Mouse (Mus musculus) adrenal gland, postnatal 10 days (tissue): Measurements from ENCODE around the gene Apba2. TPM values are rescaled to one million over a fixed set of nuclear protein-coding genes. Genes with fewer than 3 reads are reported as not detected.

ENCODE experiments used
- DNase-seq: peaks from one replicate; pipeline ENCODE4 v3.0.0; 2021; ENCODE audit warnings: mixed read lengths
- total RNA-seq, 2 experiments: library from RNA; stranded (reverse); gene quantifications; 2 replicates each; pipeline ENCODE4 v1.2.3; 2021

Apba2 gene
- total RNA-seq, 2 experiments from 2014 or later = 1.3 to 2.9 TPM

- DNase-seq = no peak
These were observed 29.8 kb downstream of the Apba2 start for GRCm38 (mm10) chr7:64531297-64531696.

- DNase-seq = no peak
These were observed 31.9 kb downstream of the Apba2 start for GRCm38 (mm10) chr7:64533374-64533773.

- DNase-seq = no peak
These were observed 33.8 kb downstream of the Apba2 start for GRCm38 (mm10) chr7:64535269-64535668.

DNA sequence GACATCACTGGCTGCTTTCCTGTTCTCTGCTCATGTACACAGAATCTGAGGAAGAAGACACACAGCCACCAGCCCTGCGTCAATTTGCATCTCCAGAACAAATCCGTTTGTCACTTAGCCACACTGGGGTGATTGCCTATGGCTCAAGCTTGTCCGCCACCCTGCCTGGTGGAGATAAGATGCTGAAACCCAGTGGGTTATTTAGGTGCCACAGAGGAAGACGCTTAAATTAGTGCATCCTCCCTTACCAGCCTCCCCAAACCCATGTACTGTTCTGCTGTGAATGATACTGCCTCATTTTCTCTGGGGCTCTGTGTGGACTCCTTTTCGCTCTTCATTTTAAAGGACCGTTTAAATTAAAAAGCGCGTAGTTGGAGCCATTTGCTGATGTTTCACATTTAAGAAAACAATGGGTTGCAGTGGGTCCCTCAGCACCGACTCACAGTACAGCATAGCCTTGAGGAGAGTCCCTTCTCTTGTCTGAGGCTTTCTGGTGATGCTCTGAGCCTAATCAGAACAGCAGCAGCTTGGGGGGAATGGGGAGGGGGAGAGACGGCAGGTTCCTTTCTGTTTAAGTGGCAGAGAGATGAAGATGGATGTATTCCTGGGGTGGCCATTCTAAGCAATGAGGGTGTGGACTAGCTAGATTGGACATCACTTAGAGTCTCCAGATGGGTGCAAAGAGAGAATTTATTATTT, 38.1 kb downstream of the Apba2 start:
- DNase-seq = no peak

DNA sequence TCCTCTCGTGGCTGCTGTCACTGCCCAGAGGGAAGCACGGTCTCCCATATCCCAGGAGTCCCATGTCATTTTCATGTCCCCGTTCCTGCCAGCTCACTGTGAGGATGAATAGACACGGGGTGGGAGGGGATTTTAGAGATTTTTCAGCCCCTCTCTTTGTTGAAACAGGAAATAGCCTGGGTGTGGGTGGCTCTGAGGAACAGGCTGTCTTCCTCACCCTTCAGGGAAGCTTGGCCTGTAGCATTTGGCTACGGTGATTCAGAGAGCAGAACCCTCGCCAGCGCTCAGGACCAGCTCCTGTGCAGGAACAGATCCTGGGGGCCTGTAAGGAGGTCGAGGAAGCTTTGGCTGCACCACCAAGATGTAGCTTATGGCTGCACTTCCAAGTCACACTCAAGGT, 45.3 kb downstream of the Apba2 start:
- DNase-seq = no peak

DNA sequence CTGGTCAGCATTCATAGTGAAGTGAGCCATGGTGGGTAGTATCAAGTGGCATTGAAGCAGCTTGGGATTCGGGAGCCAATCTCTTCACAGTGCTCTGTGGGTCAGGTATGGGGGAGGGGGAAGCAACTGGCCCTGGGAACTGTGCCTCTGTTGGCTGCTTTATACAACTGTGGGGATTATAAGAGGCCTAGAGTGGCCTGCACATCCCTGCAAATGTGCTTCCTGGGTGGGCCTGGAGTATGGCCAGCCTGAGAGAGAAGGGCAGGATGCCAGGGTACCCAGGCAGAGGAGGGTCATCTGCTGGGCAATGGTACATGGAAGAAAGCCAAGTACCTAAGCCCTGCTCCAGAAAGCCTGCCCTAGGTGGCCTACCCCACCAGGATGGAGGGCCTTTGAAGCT, 49.4 kb downstream of the Apba2 start:
- no peak for DNase-seq

- no peak for DNase-seq
These were observed 51.2 kb downstream of the Apba2 start for GRCm38 (mm10) chr7:64552523-64553190.

DNA sequence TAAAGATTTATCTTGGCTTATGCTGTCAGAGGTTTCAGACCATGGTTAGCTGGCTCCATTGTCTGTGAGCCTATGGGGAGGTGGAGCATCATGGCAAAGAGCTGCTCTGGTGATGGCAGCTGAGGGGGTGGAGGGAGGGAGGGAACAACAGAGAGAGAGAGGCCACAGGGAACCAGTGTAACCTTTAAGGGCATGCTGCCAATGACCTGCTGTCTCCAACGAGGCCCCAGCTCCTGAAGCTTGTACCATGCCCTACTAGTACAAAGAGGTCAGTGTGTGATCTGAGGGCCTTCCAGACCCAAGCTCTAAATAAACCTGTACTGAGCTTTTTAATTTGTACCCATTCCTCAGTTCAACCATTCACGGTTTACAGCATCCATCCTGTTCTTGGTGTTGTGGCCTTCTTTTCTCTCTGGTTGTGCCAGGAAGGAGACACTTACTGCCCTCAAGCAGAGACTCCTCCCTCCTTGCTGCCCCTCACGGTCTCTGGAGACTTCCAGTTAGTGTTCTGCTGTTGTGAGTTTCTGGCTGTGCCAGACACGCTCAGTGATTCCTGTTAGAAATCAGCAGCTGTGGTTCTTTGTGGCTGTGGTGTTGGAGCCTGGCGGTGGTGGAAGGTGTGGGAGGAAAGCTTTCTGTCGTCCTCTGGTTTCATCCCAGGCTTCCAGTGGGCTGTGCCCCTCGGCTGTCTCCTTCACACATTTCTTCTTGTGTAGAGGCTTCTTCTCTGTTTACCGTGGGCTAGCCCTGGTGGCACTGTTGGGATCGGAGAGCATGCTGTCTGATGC, 60.4 kb downstream of the Apba2 start:
- DNase-seq = no peak

- DNase-seq = no peak
These were observed 63.5 kb downstream of the Apba2 start for GRCm38 (mm10) chr7:64564891-64565571.

DNA sequence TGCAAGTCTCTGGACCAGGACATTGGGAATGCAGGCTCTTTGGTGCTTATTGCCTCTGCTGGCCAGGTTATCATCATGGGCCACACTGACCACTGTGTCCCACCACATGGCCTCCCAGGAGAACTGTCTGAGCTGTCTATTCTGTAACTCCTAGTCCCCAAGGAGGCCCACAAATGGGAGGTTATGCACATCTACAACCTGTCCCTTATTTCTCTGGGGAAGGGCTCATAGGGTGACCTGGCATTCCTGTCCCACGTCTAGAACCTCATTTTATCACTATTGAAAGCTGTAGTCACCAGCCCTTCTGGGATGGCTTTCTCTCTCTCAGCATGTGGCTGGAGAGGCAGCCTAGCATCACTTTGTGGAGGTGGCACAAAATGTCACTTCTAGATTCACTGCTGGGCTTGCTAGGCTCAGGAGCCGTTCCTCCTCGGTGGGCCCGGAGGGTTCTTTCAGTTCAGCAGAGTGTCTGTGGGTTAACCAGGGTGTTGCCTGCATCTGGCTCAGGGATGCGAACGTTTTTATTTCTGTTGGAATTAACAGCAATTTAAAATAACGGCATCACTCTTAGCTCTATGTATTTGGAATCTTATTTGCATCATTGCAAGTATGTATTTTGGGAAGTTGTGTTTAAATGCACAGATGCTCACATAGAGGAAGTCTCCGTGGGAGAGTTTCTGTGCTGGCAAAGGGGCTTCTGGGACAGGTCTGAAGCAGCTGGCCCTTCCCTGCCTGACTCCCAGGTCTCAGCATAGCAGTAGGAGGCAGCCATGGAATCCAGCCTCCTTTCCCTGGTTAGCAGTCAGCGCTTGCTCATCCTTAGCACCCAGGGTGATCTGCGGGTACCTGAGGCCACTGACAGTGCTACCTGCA, 65.1 kb downstream of the Apba2 start:
- no peak for DNase-seq

GRCm38 (mm10) chr7:64568722-64569121, 67.2 kb downstream of the Apba2 start:
- DNase-seq = no peak

GRCm38 (mm10) chr7:64569676-64570075, 68.2 kb downstream of the Apba2 start:
- DNase-seq = peak; percentile 4

- peak; percentile 4 for DNase-seq
These were observed 69.4 kb downstream of the Apba2 start for GRCm38 (mm10) chr7:64570914-64571313.

DNA sequence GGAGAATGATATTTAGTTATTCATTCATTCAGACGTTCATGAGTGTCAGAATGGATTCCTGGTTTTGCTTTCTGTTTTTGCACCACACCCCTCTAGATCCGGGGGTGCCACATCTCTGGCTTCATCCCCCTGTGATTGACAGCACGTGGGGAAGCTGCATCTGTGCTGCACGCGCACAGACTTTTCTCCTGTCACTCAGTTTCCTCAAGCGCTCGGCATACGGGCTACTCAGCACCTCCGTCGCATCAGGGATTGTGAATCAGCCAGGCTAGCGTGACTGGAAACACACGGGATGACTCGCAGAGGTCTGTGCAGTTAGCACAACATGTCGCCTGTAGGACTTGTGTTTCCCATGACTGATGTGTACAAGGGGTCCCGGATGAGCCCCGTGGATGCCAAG, 72.6 kb downstream of the Apba2 start:
- DNase-seq = no peak

GRCm38 (mm10) chr7:64576519-64576951, 75.0 kb downstream of the Apba2 start:
- DNase-seq = no peak

GRCm38 (mm10) chr7:64578176-64578575, 76.7 kb downstream of the Apba2 start:
- DNase-seq = peak; percentile 9

- no peak for DNase-seq
These were observed 78.4 kb downstream of the Apba2 start for GRCm38 (mm10) chr7:64579887-64580286.

GRCm38 (mm10) chr7:64580293-64580692, 78.8 kb downstream of the Apba2 start:
- DNase-seq = no peak

- no peak for DNase-seq
These were observed 80.9 kb downstream of the Apba2 start for GRCm38 (mm10) chr7:64582358-64582757.

DNA sequence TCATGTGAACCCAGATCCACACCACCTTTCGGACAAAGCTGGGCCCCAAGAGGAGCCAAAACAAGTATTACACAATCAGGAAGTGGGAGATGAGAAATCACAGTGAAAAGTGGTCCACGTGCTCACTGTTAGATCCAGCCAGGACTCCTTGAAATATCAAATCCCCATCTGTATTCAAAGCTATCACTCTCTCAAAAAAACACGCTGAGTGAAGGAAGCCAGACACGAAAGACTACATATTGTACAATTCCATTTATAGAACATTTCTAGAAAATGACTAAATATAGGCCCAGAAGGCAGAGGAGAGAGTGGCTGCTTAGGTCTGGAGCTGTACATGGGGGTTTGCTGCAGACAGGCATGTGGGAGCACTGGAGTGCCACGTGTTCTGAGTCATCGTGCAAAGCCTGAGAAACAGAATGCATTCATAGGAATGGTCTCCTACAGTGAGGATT, 82.2 kb downstream of the Apba2 start:
- no peak for DNase-seq

- DNase-seq = no peak
These were observed 84.6 kb downstream of the Apba2 start for GRCm38 (mm10) chr7:64586133-64586532.
